Comparison of ENCODE assay signal across 9 mouse cellular contexts in genomic region chrX:96130139-96130538, GRCm38 (mm10). TPM values are rescaled to one million over a fixed set of nuclear protein-coding genes. Genes with fewer than 3 reads are reported as not detected.
DNase-seq lines count a peak whose midpoint lies in the region; ATAC-seq and TF ChIP-seq lines count a peak whose summit lies in the region.
"Had no signal": no experiment of that assay in that cellular context is flagged by ENCODE, and none has a peak within 500 bp of the region (broad histone marks: within the 10 kb centered on the region; RNA-seq: fewer than 3 reads in every experiment).

No protein-coding gene starts in this region.

- DNase-seq in hindbrain, postnatal 0 days (ENCODE audit: low spot score), result peak; percentile 5
- DNase-seq in hindbrain, embryonic 14.5 days (ENCODE audit: low spot score), result no peak
- DNase-seq in heart, postnatal 25 days (ENCODE audit: low spot score), result peak; percentile 51
- DNase-seq in spleen, postnatal 4 days (ENCODE audit: low spot score in 2 of 2), result peak; percentile 55 to 66
- no peak for DNase-seq in urinary bladder, postnatal 14 days (ENCODE audit: low spot score)

- TF ChIP-seq CTCF in hindbrain, postnatal 0 days (IDR thresholded peaks at IDR 0.05; ENCODE audit: low read depth), result no peak
- no peak for TF ChIP-seq CTCF in bone marrow macrophage, adult 2 months (IDR thresholded peaks at IDR 0.05; ENCODE audit: low read depth, low read length)

- H3K4me2 ChIP-seq in hindbrain, postnatal 0 days (ENCODE audit: low read depth, low read length), result no peak overlapping the region
- H3K4me2 ChIP-seq in hindbrain, embryonic 14.5 days (replicated peaks), result no peak overlapping the region
- peak overlapping the region; percentile 41 for H3K4me2 ChIP-seq in liver, embryonic 15.5 days
- H3K4me2 ChIP-seq: limb, embryonic 15.5 days had no signal

- no peak overlapping the region for H3K9ac ChIP-seq in hindbrain, postnatal 0 days (replicated peaks; ENCODE audit: low read length)
- no peak overlapping the region for H3K9ac ChIP-seq in hindbrain, embryonic 14.5 days
- no peak overlapping the region for H3K9ac ChIP-seq in liver, embryonic 15.5 days
- H3K9ac ChIP-seq: limb, embryonic 15.5 days had no signal

- ATAC-seq in hindbrain, postnatal 0 days, result no peak
- ATAC-seq in hindbrain, embryonic 14.5 days (ENCODE audit: low FRiP score), result no peak
- peak; percentile 81 for ATAC-seq in liver, embryonic 15.5 days (ENCODE audit: insufficient read depth)
- no peak for ATAC-seq in erythroid progenitor cell, adult 5-6 weeks (replicated peaks; ENCODE audit: low FRiP score, poor library complexity, severe bottlenecking)

- intact Hi-C loops in heart, postnatal 25 days (cut with DNase I), result loop anchor here (2.0 kb wide), 2 partner anchors 33 to 105 kb away; partner anchors contain the start of gene Msn

- no peaks in the 10 kb centered on the region for H3K4me1 ChIP-seq in hindbrain, postnatal 0 days (ENCODE audit: insufficient read depth, low read length)
- no peaks in the 10 kb centered on the region for H3K4me1 ChIP-seq in hindbrain, embryonic 14.5 days (replicated peaks; ENCODE audit: control insufficient read depth, insufficient read depth, low read length)
- H3K4me1 ChIP-seq in bone marrow macrophage, adult 2 months (ENCODE audit: control insufficient read depth, insufficient read depth, low read length), result peaks cover 54% of the 10 kb centered on the region
- peaks cover 32% of the 10 kb centered on the region for H3K4me1 ChIP-seq in liver, embryonic 15.5 days (replicated peaks)
- H3K4me1 ChIP-seq: limb, embryonic 15.5 days had no signal

- no peak for TF ChIP-seq POLR2A in bone marrow macrophage, adult 2 months (IDR thresholded peaks at IDR 0.05; ENCODE audit: borderline replicate concordance, low read depth, low read length)

- H3K9me3 ChIP-seq in hindbrain, postnatal 0 days (ENCODE audit: low read length), result no peaks in the 10 kb centered on the region
- H3K9me3 ChIP-seq in hindbrain, embryonic 14.5 days (ENCODE audit: control insufficient read depth, low read length), result no peaks in the 10 kb centered on the region
- H3K9me3 ChIP-seq in liver, embryonic 15.5 days (replicated peaks), result no peaks in the 10 kb centered on the region
- H3K9me3 ChIP-seq: limb, embryonic 15.5 days had no signal

- no peaks in the 10 kb centered on the region for H3K36me3 ChIP-seq in hindbrain, postnatal 0 days (ENCODE audit: insufficient read depth, low read length)
- no peaks in the 10 kb centered on the region for H3K36me3 ChIP-seq in hindbrain, embryonic 14.5 days (replicated peaks; ENCODE audit: control insufficient read depth, insufficient read depth)
- no peaks in the 10 kb centered on the region for H3K36me3 ChIP-seq in liver, embryonic 15.5 days (replicated peaks)
- H3K36me3 ChIP-seq: limb, embryonic 15.5 days had no signal

- 52% methylated on average over 5 of the region's 5 CpGs for WGBS in hindbrain, postnatal 0 days
- 57% methylated on average over 5 of the region's 5 CpGs for WGBS in hindbrain, embryonic 14.5 days
- whole genome bisulfite sequencing in liver, embryonic 15.5 days (ENCODE audit: insufficient replicate concordance), result 16% methylated on average over 5 of the region's 5 CpGs

- H3K27ac ChIP-seq in hindbrain, postnatal 0 days, result no peak overlapping the region
- no peak overlapping the region for H3K27ac ChIP-seq in hindbrain, embryonic 14.5 days
- H3K27ac ChIP-seq in bone marrow macrophage, adult 2 months (ENCODE audit: insufficient read depth, low read depth, low read length), result peak overlapping the region; percentile 98
- no peak overlapping the region for H3K27ac ChIP-seq in liver, embryonic 15.5 days (replicated peaks)
- H3K27ac ChIP-seq: limb, embryonic 15.5 days had no signal

- no peaks in the 10 kb centered on the region for H3K27me3 ChIP-seq in hindbrain, postnatal 0 days (ENCODE audit: insufficient read depth, low read length)
- 0 out of 2 replicates have a peak, but pooled peaks cover 4% of the 10 kb centered on the region for H3K27me3 ChIP-seq in hindbrain, embryonic 14.5 days (ENCODE audit: control insufficient read depth, insufficient read depth, low read length)
- no peaks in the 10 kb centered on the region for H3K27me3 ChIP-seq in liver, embryonic 15.5 days
- H3K27me3 ChIP-seq: limb, embryonic 15.5 days had no signal

- H3K4me3 ChIP-seq in hindbrain, postnatal 0 days (ENCODE audit: low read length), result no peak overlapping the region
- no peak overlapping the region for H3K4me3 ChIP-seq in hindbrain, embryonic 14.5 days (replicated peaks; ENCODE audit: low read length)
- H3K4me3 ChIP-seq in bone marrow macrophage, adult 2 months (ENCODE audit: insufficient read depth, low read length), result peak overlapping the region; percentile 55
- H3K4me3 ChIP-seq in liver, embryonic 15.5 days (replicated peaks), result no peak overlapping the region
- H3K4me3 ChIP-seq: limb, embryonic 15.5 days had no signal

RNA-seq across cellular contexts. Expression of gene Msn, which starts 34.3 kb away (rescaled TPM):
- 23.3 and 23.7 TPM in 2 replicates for total RNA-seq in hindbrain, postnatal 0 days (2014; rRNA removed)
- polyA plus RNA-seq in hindbrain, postnatal 0 days (2015; fragmentation: Nextera tagmentation; extraction: Ambion mirVana), result 31.6 and 33.1 TPM in 2 replicates
- 42.1 and 49.5 TPM in 2 replicates for polyA plus RNA-seq in hindbrain, embryonic 14.5 days (2014; fragmentation: Nextera tagmentation; extraction: Ambion mirVana)
- 426 and 464 TPM in 2 replicates for polyA plus RNA-seq in bone marrow macrophage, adult 2 months (2012; ENCODE audit: insufficient read depth, insufficient read length, missing spikeins)
- 100 to 1,000 TPM; 124 to 133 TPM for total RNA-seq in heart, postnatal 25 days (2021)
- polyA plus RNA-seq in liver, embryonic 15.5 days (2015; fragmentation: Nextera tagmentation; extraction: Ambion mirVana), result 53.3 and 53.9 TPM in 2 replicates
- total RNA-seq in erythroid progenitor cell, adult 5-6 weeks (2015; ENCODE audit: low replicate concordance), result 112 and 147 TPM in 2 replicates
- total RNA-seq in erythroid progenitor cell, adult 5-6 weeks (2017; ENCODE audit: low replicate concordance), result 39.1 and 42.7 TPM in 2 replicates

Comparison
In these comparisons a context has a peak if more than half of its experiments do, and no peak if none do; other contexts are left out.
1. DNase-seq: peak in hindbrain, postnatal 0 days (single experiment), heart, postnatal 25 days (single experiment) and spleen, postnatal 4 days (2 of 2); none in hindbrain, embryonic 14.5 days (single experiment) and urinary bladder, postnatal 14 days (single experiment).